Mouse (Mus musculus) ES-E14 (cell line): ENCODE results near the gene Il25.

Experiments used
- CHD2 ChIP-seq: IDR thresholded peaks from 2 replicates; pipeline ENCODE4 v1.6.1; 2014; ENCODE audit warnings: mild to moderate bottlenecking, low read depth, low read length, inconsistent platforms
- HCFC1 ChIP-seq: IDR thresholded peaks from 2 replicates; pipeline ENCODE4 v1.6.1; 2012; ENCODE audit warnings: low read length, inconsistent platforms, borderline replicate concordance; ENCODE audit not compliant: insufficient read depth
- MAFK ChIP-seq: IDR thresholded peaks from 2 replicates; pipeline ENCODE4 v1.6.1; 2014; ENCODE audit warnings: mild to moderate bottlenecking, low read depth, low read length, inconsistent platforms; ENCODE audit not compliant: insufficient read depth
- ZC3H11A ChIP-seq: IDR thresholded peaks from 2 replicates; pipeline ENCODE4 v1.6.1; 2012; ENCODE audit warnings: low read depth, mild to moderate bottlenecking, inconsistent platforms, low read length, borderline replicate concordance
- ZNF384 ChIP-seq: IDR thresholded peaks from 2 replicates; pipeline ENCODE4 v1.6.1; 2012; ENCODE audit warnings: low read depth, low read length, inconsistent platforms

DNA sequence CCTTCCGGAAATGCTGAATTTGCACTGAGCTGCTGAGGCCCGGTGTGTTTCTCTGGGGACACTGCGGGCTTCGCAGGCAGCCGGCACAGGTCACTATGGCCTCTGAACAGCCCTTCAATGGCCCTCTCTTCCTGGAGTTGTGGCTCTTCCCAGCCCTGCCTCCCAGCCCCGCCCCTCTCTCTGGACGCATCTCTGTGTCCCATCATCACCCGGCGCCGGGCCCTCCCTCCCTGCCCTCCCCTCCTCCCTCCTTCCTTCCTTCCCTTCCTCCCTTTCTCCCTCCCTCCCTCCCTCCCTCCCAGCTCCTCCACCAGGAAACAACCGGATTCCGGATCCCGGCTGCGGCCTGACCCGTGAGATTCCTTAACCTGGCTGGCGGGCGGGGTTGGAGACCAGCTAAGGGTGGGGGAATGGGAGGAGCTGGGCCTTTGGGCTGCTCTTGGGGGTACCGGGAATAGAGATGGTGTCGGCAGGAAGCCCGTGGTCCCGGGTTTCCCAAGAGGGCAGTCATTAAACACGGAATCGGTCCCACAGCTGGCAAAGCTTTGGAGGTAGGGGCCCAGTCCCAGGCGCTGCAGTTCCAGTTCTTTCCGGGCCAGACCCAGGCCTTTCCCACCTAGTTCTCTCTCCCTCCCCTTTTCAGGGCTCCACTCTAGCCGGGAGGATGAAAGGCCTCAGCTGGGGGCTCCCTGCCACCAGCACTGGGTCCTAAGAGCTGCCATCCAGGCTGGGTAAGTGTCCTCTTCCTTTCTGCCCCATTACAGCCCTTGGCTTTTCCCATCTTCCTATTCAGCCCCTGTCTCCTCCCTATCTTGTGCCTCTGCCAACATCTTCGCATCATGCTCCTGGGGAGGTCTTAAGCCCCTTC is 49.1 kb upstream of the Il25 start, which contains the start of the genes Bcl2l2 and Gm20521:
- TF ChIP-seq ZC3H11A (no peak), ZNF384 (no peak), CHD2 (no peak), HCFC1 (0 out of 2 replicates have a peak, but pooled peaks have one; percentile 42), MAFK (no peak)
